Mouse (Mus musculus) left cerebral cortex, adult 8-10 months (tissue): ENCODE results near the gene Prrg2. TPM values are rescaled to one million over a fixed set of nuclear protein-coding genes. Genes with fewer than 3 reads are reported as not detected.
A peak's percentile ranks its signal among the peaks of the same experiment; 100 is the strongest.
"Not testable (repeated sequence)": the region's sequence is repeated elsewhere in the genome, so short reads cannot be mapped to it uniquely, and the experiment has no call there.

Experiments used
- DNase-seq, 2 experiments: peaks; one replicate each; pipeline ENCODE4 v3.0.0; 2022; ENCODE audit warnings: low spot score in 2 of 2
- total RNA-seq, 4 experiments: library from RNA; stranded (reverse); gene quantifications; 2 replicates each; pipeline ENCODE4 v1.2.4; 2022

The Prrg2 gene
- total RNA-seq = 10 to 100 TPM in 1 of 4 experiments, 1 to 10 TPM in 3; 6.7 to 11.5 (median 8.2) TPM

DNA sequence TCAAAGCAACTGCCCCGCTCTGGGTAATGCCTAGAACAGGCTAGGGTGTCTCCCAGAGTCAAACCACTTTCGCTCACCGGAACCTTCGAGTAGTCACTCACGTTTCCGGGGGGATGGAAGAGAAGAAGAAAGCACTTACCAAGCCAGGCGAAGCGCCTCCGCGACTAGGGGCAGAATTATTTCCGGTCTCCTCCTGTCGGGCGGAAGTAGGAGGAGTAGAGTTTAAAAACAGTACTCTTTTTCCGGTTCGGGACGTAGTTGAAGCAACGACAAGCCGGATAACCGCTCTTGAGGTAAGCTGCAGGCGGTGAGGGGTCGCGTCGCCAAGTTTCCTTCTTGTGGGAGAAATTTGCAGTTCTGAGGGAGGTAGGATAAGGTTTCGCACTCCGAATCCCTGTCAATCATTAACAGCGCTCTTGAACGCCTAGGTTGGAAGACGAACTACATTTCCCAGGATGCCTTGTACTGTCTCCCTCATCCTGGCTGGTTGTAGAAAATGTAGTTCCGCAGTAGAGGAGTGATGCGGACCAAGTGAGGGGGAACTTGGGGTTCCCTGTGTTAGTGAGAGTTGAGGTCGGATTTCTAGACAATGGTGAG is at the start of gene Prrg2, which contains the start of gene Nosip:
Gene Prrg2 (minus strand): TSS at position 439 of the 597 bp plus-strand sequence.
Gene Nosip (plus strand): TSS at position 191 of the 597 bp plus-strand sequence.
- DNase-seq = peak; percentile 94 to 96

DNA sequence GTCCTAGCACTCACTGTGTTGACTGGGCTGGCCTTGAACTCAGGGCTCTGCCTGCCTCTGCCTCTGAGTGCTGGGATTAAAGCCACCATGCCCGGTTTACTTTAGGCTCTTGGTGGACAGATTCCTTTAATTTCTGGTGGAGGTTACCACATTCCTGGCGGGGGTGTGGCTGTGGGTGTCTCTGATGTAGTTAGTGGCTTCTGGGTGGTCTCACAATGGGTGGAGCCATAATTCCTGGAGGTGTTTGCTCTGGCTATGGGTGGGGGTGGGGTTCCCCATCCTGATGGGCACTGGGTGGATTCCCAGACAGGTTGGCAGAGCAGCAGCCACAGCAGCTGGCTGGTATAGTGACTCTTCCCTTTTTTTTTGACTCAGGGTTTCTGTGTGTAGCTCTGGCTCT is 49.5 kb upstream of the Prrg2 start:
- DNase-seq = no peak

DNA sequence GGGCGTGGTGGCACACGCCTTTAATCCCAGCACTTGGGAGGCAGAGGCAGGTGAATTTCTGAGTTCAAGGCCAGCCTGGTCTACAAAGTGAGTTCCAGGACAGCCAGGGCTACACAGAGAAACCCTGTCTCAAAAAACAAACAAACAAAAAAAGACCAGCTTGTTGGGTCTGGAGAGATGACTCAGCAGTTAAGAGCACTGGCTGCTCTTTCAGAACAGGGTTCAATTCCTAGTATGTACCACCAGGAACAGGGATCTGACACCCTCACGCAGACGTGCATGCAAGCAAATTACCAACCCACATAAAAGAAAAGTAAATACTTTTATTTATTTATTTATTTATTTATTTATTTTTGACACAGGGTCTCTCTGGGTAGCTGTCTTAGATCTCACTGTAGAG is 47.6 kb upstream of the Prrg2 start:
- DNase-seq = not testable (repeated sequence)

DNA sequence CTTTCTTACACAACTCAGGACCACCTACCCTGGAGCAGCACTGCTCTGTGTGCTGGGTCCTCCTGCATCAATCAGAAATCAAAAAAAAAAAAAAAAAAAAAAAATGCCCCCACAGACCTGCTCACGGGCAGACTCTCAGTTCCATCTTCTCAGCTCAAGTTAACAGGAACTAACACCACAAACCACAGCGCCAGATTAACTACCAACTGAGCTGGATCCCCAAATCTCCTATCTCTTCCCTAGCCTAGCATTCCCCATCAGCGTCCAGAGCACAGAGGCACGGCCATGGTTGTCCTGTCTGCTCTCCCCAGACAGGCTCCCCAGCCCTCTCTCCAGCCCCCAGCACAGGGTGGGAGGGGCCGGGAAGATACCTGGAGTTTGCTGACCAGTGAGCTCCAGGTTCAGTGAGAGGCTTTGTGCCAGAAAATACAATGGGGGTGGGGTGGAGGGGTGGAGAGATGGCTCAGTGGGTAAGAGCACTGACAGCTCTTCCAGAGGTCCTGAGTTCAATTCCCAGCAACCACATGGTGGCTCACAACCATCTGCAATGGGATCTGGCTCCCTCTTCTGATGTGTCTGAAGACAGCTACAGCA is 44.7 kb upstream of the Prrg2 start:
- DNase-seq = no peak

DNA sequence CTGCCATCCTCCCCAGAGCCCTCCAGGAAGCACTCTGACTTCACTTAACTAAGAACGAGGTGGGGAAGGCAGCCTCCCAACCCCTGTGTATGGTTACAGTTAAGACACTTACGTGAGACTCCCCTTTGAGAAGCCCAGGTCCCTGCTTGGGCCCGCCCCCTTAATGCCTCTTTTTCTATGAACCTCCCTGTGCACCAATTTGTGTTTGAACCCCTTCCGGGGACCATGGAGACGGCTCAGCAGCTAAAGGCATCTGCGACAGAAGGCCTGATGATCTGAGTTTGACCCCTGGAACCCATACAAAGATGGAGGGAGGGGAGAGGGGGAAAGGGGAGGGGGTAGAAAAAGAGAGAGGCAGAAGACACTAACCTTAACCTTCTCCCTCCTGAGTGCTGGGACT is 44.0 kb upstream of the Prrg2 start:
- no peak for DNase-seq

DNA sequence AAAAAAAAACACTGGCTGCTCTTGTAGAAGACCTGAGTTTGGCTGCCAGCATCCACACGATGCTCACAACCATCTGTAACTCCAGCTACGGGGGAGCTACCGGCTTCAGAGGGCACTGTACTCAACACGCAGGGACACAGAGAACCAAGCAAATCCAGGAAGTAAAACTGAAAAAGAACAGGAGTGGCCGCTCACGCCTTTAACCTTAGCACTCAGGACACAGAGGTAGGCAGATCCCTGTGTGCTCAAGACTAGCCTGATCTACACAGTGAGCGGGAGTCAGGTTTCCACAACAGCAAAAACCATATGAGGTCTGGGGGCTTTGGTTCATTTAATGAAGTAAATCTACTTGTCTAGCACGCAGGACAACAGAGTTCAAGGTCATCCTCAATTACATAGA is 43.0 kb upstream of the Prrg2 start:
- DNase-seq = no peak

DNA sequence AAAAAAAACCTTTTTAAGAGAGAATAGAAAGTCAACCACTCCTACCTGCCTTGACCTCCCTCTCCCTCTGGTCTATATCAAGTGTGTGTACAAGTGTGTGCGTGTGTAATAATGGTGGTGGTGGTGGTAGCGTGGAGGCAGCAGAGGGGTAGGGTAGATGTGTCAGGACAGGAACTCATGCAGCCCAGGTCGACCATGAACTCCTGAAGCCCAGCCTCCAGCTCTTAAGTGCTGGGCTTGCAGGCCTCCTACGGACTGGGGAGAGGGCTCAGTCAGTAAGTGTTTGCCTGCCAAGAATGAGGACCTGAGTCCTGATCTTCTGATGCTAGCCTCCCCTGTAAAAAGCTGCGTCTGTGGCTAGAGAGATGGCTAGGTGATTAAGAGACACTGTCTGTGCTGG is 42.5 kb upstream of the Prrg2 start:
- DNase-seq = no peak

DNA sequence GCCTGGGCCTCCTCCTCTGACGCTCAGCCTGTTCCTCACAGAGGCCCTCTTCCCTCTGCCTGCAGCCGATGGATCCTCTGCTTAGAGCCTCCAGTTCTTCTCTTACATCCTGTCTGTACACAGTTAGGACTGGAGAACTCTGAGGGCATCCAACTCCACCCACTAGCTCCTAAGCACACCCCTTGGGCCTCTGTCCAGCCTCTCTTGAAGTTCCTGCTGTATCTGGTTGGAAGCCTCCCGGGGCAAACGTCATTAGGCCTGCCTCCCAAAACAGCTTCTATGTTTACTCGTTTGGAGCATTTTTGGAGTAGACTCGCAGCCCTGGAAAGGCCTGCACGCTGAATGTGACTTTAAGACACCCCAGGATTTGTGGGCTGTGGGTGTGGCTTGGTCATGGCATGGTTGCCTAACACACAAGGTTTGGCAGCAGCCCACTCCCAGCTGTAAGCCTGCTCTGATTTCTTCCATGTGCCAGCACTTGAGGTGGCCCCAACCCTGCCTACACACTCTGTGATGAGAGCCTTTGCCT is 41.2 kb upstream of the Prrg2 start, which contains the start of gene Fcgrt:
Gene Fcgrt (minus strand): TSS at position 200 of the 529 bp plus-strand sequence.
- no peak for DNase-seq

DNA sequence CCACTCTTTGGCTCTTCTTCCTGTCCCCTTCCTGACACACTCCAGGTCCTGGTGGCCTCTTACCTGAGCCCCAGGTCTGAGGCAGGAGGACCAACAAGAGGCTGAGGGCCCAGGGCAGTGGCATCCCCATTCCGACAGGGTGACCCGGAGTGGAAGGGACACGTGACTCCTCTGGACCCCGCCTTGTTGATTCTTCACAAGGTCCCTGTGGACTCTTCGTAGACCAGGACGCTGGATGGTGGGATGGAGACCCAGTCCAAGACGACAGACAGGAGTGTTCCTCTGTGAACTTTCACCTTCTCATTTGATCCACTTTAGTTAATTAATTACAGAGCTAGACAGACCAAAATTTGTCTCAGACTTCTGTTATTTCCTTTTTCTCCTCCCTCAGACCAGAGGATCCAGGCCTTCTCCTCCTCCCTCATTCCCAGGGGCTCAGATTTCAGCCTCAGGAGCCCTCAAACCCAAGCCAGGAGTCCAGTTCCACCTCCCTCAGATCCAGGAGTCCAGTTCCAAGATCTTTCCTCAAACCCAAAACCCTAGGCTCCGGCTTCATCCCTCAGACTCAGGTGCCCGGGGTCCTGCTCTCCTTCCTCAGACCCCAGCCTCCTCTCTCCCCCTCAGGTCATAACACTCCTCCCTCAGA is 40.6 kb upstream of the Prrg2 start:
- DNase-seq = no peak

DNA sequence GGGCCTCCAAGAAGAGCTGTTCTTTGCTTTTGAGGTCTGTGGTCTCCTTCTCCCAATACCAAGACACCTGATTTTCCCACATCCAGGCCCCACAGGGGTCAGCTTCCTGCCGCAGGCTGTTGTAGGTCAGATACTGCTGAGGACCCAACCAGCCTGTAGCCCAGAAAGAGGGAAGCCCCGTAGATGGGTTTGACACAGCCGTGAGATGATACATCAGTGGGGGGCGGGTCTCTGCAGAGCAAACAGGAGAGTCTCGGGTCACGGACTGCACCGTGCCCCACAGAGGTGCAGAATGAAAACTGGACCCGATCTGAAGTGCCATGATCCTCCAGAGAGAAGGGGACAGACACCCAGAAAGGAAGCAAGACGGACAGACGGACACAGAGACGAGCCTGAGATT is 40.0 kb upstream of the Prrg2 start:
- no peak for DNase-seq

DNA sequence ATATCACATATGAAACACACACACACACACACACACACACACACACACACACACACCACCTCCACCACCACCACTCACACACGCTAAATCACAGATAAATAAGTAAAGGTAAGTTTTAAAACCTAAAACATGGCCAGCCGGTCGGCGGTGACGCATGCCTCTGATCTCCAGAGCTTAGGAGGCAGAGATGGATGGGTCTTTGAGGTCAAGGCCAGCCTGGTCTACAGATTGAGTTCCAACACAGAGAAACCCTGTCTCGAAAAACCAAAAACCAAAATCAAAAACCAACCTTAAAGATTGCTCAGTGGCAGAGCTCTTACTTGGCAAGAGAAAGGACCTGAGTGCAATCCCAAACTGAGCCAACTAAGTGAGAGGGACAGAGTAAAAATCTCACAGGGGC is 37.6 kb upstream of the Prrg2 start:
- no peak for DNase-seq

DNA sequence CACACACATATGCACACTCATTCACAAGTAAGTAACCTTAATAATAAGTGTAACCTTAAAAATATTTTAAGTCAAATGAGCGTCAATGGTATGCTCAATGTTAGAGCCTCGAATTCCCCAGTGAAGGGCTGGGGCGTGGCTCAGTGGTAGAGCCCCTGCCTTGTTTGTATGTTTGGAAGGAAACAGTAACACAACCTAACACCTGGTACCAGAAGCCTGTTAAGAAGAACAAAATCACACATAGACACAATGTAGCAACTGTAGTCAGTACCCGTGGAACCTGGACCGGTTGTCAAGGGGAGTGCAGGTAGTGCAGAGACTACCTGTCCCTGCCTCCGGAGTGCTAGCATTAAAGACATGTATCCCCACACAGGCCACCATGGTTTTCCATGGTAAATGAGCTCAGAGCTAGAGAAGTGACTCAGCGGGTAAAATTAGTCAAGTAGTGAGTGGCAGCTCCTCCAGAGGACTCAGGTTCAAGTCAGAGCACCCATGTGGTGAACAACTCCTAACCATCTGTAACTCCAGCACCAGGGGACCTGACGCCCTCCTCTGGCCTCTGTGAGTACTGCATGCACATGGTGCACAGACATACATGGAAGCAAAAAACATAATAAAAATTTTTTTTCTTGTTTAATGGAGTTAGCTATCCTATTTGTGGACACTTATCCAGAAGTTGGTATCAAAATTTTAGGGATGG is 36.2 kb upstream of the Prrg2 start:
- DNase-seq = no peak

DNA sequence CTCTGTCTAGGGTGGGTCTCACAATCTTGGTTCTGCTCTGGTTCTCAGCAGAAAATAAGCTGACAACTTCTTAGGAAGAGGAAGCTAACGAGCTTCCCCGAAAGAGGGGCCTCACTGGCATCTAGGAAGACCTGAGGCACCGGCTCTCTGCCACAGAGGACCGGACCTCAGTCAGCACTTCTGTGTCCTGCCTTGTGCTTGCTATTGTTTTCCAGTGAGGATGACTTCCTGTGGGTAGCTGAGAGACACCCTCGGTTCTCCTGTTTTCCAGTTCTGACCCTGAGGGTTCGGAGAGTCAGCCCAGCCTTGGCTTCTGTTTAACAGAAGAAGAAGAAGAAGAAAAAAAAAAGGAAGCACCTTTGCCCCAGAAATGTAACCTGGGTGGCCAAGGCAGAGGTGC is 35.0 kb upstream of the Prrg2 start:
- no peak for DNase-seq

DNA sequence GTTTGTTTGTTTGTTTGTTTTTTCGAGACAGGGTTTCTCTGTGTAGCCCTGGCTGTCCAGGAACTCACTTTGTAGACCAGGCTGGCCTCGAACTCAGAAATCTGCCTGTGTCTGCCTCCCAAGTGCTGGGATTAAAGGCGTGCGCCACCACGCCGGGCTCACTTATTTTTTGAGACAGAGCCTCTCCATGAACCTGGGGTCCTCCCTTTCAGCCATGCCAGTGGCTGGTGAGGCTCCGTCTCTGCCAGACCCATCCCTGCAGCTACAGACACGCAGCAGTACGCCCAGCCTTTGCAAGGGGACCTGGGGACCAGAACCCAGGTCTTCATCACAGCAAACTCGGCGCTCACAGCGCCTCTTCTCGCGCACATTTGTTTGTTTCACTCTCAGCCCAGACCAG is 33.5 kb upstream of the Prrg2 start:
- DNase-seq = not testable (repeated sequence)

DNA sequence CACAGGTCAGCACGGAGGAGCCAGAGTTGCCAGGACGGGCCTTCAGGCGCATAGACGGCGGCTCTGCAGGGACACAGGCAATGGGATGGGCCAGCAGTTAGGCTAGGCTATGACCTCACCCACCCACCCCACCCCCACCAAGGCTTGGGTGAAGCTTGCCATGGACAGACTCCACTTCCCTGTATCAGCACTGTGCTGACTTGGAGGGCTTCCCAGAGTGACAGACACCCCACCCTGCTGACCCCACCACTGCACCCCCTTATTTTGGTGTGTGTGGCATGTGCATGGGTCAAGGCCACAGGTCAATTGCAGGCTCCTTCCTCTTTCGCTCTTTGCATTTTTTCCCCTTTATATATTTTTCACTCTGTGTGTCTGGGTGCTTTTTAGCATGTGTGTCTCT is 32.9 kb upstream of the Prrg2 start:
- DNase-seq = no peak

DNA sequence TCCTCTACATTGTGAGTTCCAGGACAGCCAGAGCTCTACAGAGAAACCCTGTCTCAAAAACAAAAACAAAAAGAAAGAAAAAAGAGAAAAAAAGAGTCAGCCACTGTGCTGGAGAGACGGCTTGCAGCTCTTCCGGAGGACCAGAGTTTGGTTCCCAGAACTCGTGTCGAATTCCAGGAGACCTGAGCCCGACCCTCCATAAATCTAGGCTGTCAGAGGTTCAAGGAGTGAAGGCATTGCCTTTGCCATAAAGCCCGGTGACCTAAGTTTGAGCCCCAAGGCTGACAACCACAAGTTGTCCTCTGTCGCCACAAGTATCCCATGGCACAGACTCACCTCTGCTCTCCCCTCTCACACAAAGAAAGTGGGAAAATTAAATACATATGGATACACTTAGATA is 31.6 kb upstream of the Prrg2 start:
- DNase-seq = no peak

DNA sequence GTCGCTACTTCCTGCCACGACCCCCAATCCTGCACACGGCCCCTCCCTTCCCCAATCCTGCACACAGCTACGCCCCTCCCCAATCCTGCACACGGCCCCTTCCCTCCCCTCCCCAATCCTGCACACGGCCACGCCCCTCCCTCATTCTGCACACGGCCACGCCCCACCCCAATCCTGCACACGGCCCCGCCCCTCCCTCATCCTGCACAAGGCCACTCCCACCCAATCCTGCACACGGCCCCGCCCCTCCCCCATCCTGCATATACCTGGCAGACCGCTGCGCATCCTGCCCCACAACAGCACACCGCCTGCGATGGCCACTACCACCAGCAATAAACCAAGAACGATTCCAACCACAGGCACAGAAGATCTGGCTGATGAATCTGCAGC is 31.0 kb upstream of the Prrg2 start:
- DNase-seq = no peak

DNA sequence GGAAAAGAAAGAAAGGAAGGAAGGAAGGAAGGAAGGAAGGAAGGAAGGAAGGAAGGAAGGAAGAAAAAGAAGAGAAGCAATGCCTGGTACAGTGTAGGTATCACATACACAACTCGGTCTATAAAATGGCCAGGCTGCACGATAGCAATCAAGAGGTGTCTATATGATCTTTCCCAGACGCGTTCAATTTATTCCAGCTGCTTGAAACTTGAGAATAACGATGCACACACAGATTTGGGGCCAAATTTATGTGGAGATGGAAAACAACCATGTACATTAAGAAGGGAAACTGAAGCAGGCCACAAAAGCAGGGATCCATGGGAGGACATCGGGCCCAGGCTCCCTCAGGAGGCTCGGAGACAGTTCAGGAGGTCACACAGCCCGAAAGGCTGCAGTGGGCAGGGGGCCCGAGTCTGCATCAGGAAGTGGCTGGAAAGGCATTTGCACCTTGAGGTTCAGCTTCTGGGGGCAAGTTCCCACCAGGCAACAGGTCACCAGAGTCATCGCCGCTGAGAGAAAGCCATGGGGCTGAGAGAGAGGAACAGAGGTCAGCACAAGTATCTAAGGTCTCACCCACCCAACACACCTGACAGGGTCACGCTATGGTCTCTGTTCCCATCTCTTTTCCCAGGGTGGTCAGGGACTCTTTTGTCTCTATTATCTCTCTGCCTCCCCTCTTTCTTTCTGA is 30.5 kb upstream of the Prrg2 start:
- DNase-seq = no peak

DNA sequence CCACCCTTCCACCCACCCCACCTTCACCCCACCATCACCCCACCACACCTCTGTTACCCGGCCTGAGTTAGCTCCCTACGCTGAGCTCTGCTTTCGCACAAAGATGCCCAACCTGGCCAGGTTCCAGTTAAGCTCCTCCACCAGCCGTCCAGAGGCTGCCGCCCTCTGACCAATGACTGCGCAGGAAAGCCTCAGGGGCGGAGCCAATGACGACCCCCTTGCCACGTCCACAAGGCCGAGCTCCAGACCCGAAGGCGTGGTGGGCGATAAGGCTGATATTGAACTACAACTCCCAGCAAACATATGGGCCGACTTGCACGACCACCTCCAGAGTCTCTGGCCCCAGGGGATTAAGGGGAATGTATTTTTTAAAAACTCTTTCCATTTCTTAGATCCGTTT is 29.6 kb upstream of the Prrg2 start, which contains the start of gene Rcn3:
Gene Rcn3 (minus strand): TSS at position 174 of the 400 bp plus-strand sequence.
- no peak for DNase-seq

DNA sequence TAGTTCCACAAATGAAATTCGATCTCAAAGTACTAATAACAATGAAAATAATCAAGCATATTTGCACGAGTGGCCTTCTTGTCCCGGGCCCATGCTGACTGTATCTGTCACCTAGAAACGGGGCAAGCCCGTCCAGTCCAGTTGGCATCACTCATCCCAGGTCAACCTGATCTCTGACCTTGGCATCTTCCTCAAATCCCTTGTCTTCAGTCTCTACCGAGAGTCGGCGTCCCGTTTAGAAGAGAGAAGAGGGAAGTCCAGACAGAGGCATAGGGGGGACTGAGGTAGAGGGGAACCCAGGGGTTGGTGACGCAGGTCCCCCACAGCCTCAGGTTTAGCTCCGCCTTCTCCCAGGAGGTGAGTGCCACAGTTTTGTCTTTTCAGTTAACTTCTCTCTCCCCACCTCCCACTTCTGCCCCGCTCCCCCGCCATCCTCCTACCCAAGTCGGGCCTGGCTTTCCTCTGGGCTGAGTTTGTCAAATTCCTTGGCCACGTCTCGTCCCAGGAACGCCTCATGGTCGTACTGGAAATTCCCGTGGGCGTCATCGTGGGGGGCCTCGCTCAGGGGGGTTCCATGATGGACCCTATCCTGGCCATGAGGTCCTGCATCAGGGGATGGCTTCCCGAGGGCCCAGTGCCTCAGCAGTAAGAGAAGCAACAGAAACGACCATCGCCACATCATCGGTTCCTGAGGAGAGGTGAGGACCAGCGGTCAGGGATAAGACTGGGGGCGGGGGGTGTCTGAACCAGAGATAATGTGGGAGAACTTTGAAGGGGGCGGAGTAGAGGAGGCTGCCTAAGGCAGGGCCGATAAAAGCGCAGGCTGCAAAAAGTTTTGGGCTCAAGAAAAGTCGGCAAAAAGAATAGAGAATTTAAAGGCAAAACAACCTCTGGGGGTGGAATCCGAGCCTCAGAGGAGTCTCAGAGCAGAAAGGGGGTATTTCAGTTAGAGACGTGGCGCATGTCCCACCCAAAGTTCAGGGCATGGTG is 28.8 kb upstream of the Prrg2 start:
- DNase-seq = no peak
